In genomic region chr5:143271642-143272041, GRCm38 (mm10) we compare ENCODE assay signal across 26 mouse cellular contexts. TPM values are rescaled to one million over a fixed set of nuclear protein-coding genes. Genes with fewer than 3 reads are reported as not detected.
DNase-seq lines count a peak whose midpoint lies in the region; ATAC-seq lines count a peak whose summit lies in the region.
"Had no signal": no experiment of that assay in that cellular context is flagged by ENCODE, and none has a peak within 500 bp of the region (broad histone marks: within the 10 kb centered on the region; RNA-seq: fewer than 3 reads in every experiment).

No protein-coding gene starts in this region.

- no peak for ATAC-seq in CD4-positive, CD25-positive, alpha-beta regulatory T cell, adult 4 months
- ATAC-seq: activated CD4-positive, CD25-positive, alpha-beta regulatory T cell, adult 4 months; inflammation-experienced regulatory T-cells, adult 6 months; midbrain, embryonic 16.5 days had no signal

- DNase-seq in adrenal gland, adult 2 months: peak; percentile 45
- DNase-seq in adrenal gland, postnatal 10 days: no peak
- peak; percentile 49 for DNase-seq in layer of hippocampus, adult 9-11 months
- DNase-seq in layer of hippocampus, postnatal 14 days (ENCODE audit: low spot score in 2 of 2): no peak
- peak; percentile 55 for DNase-seq in adipocyte (ENCODE audit: low spot score)
- no peak for DNase-seq in urinary bladder, postnatal 14 days (ENCODE audit: low spot score)
- DNase-seq: cerebellum, adult 8-10 months; gastrocnemius, postnatal 10 days; kidney, adult 8-10 months; kidney, postnatal 25 days; liver, embryonic 13.5 days; lung, embryonic 14.5 days; lung, postnatal 4 days had no signal

RNA-seq across cellular contexts. Expression of gene Zfp316, which starts 1.8 kb away (rescaled TPM):
- 1 to 10 TPM; 4.6 to 9.8 TPM for total RNA-seq in adrenal gland, adult 2 months (2021)
- polyA plus RNA-seq in adrenal gland, adult 2 months (2012; rRNA removed): 21.0 and 25.5 TPM in 2 replicates
- 1 to 10 TPM; 7.3 to 8.1 TPM for total RNA-seq in adrenal gland, postnatal 10 days (2021)
- 10 to 100 TPM; 20.1 to 20.6 TPM for total RNA-seq in layer of hippocampus, postnatal 14 days (2021)
- polyA plus RNA-seq in CD4-positive, CD25-positive, alpha-beta regulatory T cell, adult 4 months (2017; shearing (Covaris generic)): under 1 TPM; 0.19 to 0.35 TPM

RNA-seq across cellular contexts. Expression of gene Zfp853, which starts 21.8 kb away (rescaled TPM):
- under 1 TPM; 0.17 to 0.31 TPM for total RNA-seq in adrenal gland, adult 2 months (2021)
- 1.1 and 1.6 TPM in 2 replicates for polyA plus RNA-seq in adrenal gland, adult 2 months (2012; rRNA removed)
- total RNA-seq in adrenal gland, postnatal 10 days (2021): under 1 TPM; 0.73 to 0.78 TPM
- 1 to 10 TPM; 7.7 to 7.9 TPM for total RNA-seq in layer of hippocampus, postnatal 14 days (2021)
- not detected for polyA plus RNA-seq in CD4-positive, CD25-positive, alpha-beta regulatory T cell, adult 4 months (2017; shearing (Covaris generic))
- total RNA-seq: common myeloid progenitor, adult 5-6 weeks; hematopoietic stem cell, adult 5-6 weeks; neutrophil, adult 5-6 weeks had no signal
- polyA plus RNA-seq: activated CD4-positive, CD25-positive, alpha-beta regulatory T cell, adult 4 months; heart, embryonic 15.5 days; inflammation-experienced regulatory T-cells, adult 6 months; liver, embryonic 13.5 days; lung, embryonic 14.5 days had no signal

RNA-seq across cellular contexts. Expression of gene Zfp12, which starts 36.7 kb away (rescaled TPM):
- total RNA-seq in adrenal gland, adult 2 months (2021): 10 to 100 TPM; 19.5 to 21.4 TPM
- polyA plus RNA-seq in adrenal gland, adult 2 months (2012; rRNA removed): 9.1 and 10.1 TPM in 2 replicates
- 10 to 100 TPM; 15.6 to 19.1 TPM for total RNA-seq in adrenal gland, postnatal 10 days (2021)
- total RNA-seq in layer of hippocampus, postnatal 14 days (2021): 10 to 100 TPM; 25.5 to 25.6 TPM
- polyA plus RNA-seq in CD4-positive, CD25-positive, alpha-beta regulatory T cell, adult 4 months (2017; shearing (Covaris generic)): 1 to 10 TPM; 3.6 to 4.6 TPM

RNA-seq across cellular contexts. Expression of gene E130309D02Rik, which starts 43.5 kb away (rescaled TPM):
- 10 to 100 TPM; 25.6 to 36.4 TPM for total RNA-seq in adrenal gland, adult 2 months (2021)
- 46.5 and 54.9 TPM in 2 replicates for polyA plus RNA-seq in adrenal gland, adult 2 months (2012; rRNA removed)
- 10 to 100 TPM; 23.0 to 23.5 TPM for total RNA-seq in adrenal gland, postnatal 10 days (2021)
- total RNA-seq in layer of hippocampus, postnatal 14 days (2021): 10 to 100 TPM; 20.8 to 23.1 TPM
- 1 to 10 TPM; 5.1 to 7.5 TPM for polyA plus RNA-seq in CD4-positive, CD25-positive, alpha-beta regulatory T cell, adult 4 months (2017; shearing (Covaris generic))

RNA-seq across cellular contexts. Expression of gene Spdye4a, which starts 45.0 kb away (rescaled TPM):
- not detected for total RNA-seq in adrenal gland, adult 2 months (2021)
- polyA plus RNA-seq in adrenal gland, adult 2 months (2012; rRNA removed): not detected in 2 replicates
- total RNA-seq in adrenal gland, postnatal 10 days (2021): not detected
- total RNA-seq in layer of hippocampus, postnatal 14 days (2021): not detected
- not detected for polyA plus RNA-seq in CD4-positive, CD25-positive, alpha-beta regulatory T cell, adult 4 months (2017; shearing (Covaris generic))
- total RNA-seq: common myeloid progenitor, adult 5-6 weeks; gastrocnemius, postnatal 10 days; heart, adult 18-20 months; hematopoietic stem cell, adult 5-6 weeks; left cerebral cortex, postnatal 14 days; neutrophil, adult 5-6 weeks had no signal
- polyA plus RNA-seq: activated CD4-positive, CD25-positive, alpha-beta regulatory T cell, adult 4 months; embryonic facial prominence, embryonic 12.5 days; heart, embryonic 15.5 days; inflammation-experienced regulatory T-cells, adult 6 months; limb, embryonic 13.5 days; liver, embryonic 13.5 days; lung, embryonic 14.5 days; midbrain, embryonic 16.5 days; stomach, postnatal 0 days had no signal

Comparison
In these comparisons a context has a peak if more than half of its experiments do, and no peak if none do; other contexts are left out.
1. DNase-seq: peak in adrenal gland, adult 2 months (single experiment), layer of hippocampus, adult 9-11 months (single experiment) and adipocyte (single experiment); none in adrenal gland, postnatal 10 days (single experiment), layer of hippocampus, postnatal 14 days (0 of 2) and urinary bladder, postnatal 14 days (single experiment).
2. RNA of gene Zfp853, which starts 21.8 kb away (total RNA-seq): 7.7 to 7.9 TPM in layer of hippocampus, postnatal 14 days; 0.73 to 0.78 TPM in adrenal gland, postnatal 10 days and 0.17 to 0.31 TPM in adrenal gland, adult 2 months; every median in the first group is over 4 times any median in the second.